Mouse (Mus musculus) B cell, adult 2 months (primary cell): ENCODE measurements around the gene Pde4a.
"Not testable (repeated sequence)": the region's sequence is repeated elsewhere in the genome, so short reads cannot be mapped to it uniquely, and the experiment has no call there.

ENCODE experiments used
- DNase-seq, 2 experiments: peaks; one replicate each; pipeline ENCODE4 v3.0.0; 2022

Pde4a gene

DNA sequence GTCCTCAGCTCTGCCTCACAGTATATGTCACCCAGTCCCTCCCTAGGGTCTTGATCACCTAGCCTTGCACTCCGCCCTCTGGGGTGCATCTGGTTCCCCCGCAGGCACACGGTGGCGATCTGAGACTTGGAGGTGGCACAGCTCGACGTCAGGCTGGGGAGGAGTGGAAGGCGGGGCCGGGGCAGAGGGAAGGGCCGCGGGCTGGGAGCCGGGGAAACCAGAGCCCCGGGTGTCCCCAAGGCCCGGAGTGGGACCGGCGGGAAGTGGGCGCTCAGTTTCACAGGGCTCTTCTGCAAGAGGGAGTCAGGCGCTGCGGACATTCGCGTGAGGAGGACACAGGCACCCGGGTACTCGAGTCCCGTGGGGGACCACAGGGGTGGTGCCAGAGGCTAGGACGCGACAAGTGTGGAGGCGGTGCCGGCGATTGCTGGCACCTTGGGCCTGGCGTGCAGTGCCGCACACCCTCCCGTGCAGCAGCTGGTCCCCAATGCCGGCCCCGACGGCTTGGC is 18.4 kb downstream of the Pde4a start:
- peak; percentile 72 for DNase-seq

DNA sequence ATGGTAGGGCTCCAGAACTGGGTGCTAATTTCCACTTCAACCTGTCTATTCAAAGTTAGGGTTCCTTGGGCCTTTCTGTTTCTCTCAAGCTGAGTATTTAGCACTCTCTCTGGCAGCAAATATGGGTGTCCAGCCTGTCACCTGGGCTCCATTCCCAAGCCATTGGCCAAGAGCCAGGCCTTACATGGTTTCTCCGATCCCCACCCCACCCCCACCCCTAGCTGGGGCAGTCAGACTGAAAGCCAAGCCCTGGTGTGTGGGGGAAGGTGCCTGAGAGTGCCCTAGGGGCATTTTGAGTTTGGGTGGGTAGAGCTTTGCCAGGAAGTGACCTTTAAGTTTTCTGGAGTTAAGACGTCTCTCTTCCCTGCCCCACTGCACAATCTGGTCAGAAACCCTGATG is 19.2 kb downstream of the Pde4a start:
- no peak for DNase-seq

DNA sequence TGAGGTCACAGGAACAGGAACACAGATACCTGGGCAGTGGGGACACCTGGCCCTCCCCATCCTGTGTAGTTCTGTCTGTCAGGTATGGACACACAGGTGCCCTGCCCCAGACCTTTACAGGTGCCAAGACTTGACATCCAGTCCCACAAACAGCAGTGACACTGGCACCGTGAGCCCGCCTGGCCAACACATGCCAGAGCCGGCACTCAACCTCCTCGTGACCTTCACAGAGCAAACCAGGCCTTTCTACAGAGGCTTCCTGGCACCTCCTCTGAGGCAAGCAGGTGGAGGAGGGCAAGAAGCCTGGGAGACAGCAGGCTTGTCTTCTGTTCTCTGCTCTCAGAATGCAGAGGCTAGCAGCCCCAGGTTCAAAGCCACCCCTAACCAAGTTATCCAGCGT is 19.9 kb downstream of the Pde4a start:
- DNase-seq, result no peak

DNA sequence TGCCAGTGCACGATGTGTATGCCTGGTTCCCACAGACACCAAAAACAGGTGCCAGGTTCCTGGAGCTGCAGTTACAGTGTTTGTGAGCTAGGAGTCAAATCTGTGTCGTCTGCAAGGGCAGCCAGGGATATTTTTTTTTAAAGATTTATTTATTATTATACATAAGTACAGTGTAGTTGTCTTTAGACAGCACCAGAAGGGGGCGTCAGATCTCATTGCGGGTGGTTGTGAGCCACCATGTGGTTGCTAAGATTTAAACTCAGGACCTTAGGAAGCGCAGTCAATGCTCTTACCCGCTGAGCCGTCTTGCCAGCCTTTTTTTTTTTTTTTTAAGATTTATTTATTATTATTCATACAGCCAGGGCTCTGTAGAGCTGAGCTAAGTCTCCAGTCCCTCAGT is 24.4 kb downstream of the Pde4a start:
- DNase-seq, result peak; percentile 70 to 74

DNA sequence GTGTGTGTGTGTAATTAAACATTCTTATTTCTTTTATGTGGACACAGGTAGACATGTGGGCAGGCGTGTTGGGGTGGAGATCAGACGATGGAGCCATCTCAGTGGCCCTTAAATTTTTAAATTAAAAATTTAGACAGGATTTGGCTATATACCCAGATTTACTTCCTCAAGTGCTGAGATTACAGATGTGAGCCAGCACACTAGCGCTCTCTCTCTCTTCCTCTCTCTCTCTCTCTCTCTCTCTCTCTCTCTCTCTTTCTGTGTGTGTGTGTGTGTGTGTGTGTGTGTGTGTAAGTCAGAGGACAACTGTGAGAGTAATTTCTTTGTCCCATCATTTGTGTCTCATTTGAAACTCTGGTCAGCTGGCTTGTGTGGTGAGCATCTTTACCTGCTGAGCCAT is 25.2 kb downstream of the Pde4a start:
- no peak for DNase-seq

DNA sequence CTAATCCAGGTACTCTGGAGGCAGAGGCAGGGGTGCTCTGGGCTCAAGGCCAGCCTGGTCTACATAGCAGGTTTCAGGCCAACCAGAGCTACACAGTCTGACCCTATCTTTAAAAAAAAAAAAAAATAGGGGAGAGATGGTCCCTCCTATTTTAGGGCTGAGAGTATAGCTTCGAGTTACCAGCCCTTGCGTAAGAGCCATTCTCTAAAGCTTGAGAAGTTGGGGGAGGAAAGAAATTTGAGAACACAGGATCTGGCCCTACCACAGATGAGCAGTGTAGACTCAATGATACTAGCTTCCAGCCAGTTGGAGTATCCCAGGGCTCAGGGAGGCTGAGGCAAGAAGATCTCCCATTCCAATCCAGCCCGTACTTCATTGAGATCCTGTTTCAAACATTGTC is 28.3 kb downstream of the Pde4a start:
- DNase-seq, result no peak

DNA sequence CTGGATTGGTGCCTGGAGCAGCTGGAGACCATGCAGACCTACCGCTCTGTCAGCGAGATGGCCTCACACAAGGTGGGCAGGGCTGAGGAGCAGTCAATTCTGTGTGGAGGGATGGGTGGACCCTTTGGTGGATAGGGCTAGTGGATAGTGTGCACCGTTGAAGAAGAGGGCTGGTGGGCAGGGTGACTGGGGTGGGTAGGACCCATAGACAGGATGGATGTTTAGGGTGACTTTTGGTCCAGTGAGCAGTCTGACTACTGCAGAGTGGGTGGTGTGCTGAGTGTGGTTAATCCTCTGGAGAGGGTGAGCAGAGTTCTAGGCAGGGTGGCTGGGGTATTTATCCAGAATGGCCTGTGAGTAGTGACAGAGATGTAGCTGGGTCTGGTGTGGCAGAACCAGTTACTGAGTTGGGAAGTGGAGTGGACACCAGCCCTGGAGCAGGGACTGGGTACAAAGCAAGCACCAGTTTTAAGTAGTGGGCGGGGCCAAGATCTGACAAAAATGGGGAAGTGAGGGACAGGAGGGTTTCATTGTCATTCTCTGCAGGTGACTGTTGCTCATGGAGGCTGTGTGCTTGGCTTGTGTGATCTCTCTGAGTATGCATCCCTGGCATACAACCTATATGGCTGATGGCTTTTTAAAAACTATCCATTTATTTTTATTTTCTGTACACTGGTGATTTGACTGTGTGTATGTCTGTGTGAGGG is 29.4 kb downstream of the Pde4a start:
- peak; percentile 81 for DNase-seq

DNA sequence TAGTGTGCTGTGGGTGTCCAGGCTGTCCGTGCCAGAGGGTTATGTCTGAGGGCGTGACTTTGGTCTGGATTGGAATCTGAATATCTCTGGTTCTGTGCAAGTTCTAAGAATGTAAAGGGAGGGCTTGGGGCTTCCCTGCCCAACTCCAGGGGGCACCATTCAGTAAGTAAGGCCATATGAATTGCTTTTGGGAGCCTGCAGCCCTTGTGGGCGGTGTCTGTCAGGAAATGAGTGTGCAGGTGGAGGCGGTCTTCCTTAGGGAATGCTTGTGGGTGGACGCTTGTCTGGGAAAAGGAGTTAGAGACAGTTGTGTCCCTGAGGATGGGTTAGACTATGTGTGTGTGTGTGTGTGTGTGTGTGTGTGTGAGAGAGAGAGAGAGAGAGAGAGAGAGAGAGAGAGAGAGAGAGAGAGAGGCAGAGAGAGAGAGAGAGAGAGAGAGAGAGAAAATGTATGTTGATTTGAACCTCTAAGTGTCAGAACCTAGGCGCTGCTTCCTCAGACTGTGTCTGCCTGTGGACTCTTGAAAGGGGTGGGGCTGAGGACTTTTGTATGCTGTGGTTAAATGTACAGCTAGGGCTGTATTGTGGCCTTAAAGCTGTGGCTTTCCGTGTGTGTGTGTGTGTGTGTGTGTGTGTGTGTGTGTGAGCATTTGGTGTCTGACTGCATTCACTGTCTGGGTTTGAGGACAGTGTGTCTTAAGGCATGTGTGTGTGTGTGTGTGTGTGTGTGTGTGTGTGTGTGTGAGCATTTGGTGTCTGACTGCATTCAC is 30.4 kb downstream of the Pde4a start:
- DNase-seq, result not testable (repeated sequence)

DNA sequence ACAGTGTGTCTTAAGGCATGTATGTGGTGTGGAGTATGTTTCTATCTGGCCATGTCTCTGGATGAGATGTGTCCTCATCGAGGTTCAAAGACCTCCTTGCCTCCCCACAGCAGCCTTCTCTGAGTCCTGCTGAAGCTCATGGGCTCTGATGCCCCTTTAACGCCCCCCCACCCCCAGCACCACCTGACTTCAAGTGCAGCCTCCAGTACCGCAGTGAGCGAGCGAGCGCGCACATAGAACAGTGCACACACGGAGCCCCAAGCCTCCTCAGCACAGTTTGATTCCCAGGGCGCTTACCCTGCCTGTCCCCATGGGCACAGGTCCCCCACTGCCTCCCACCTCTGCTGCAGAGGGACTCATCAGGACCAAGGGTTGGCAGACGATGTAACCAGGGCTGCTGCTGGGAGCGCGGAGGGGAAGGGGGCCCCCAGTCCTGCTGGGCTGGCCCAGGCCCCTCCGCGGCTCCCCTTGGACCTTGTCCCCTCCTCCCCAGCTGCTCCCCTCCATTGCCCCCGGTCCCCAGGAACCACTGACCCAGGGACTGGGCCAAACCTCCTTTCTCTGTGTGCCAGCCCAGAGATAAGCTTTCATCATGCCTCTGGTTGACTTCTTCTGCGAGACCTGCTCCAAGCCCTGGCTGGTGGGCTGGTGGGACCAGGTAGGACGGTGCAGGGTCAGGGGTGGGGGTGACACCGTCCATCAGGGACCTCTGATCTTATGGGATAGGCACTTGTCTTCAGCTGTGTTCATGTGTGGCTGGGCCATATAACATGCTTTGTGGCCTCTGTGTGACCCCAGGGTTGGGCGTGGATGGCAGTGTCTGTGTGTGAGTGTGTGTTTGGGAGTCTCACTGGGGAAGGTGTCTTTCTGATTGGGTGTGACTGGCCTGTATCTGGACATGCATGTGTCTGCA is 31.3 kb downstream of the Pde4a start:
- DNase-seq, result no peak

DNA sequence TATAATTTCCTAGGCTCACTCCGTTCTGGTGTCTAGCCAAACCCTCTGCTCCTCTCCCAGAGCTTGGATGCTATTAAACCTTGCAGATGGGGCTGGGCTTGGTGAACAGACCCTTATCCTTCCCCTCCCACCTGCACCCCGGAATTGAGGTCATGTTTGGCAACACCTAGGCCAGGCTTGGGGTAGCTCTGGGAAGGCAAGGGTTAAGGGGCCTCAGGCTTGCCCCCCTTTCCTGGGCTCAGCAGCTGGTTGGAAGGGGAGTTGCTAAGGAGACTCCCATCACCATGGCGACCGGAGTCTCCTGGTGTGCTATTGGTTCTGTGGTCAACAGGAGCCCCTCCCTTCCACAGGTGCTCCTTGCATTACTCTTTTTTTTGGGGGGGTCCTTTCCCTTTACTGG is 32.5 kb downstream of the Pde4a start:
- DNase-seq, result no peak

DNA sequence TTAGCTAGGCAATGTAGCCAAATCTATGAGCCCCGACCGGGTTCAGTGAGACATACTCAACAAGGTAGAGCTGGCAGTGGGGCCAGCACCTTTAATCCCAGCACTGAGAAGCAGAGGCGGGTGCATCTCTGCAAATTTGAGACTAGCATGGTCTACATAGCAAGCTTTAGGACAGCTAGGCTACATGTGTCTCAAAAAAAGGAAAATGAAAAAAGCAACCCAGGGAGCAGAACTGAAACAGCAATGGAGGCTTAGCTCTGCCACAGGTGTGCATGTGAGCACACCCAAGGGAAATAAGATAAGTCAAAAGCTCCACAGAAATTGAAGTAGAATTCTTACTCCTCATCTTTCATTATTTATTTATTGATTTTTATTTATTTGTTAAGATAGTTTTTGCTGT is 33.4 kb downstream of the Pde4a start:
- no peak for DNase-seq

DNA sequence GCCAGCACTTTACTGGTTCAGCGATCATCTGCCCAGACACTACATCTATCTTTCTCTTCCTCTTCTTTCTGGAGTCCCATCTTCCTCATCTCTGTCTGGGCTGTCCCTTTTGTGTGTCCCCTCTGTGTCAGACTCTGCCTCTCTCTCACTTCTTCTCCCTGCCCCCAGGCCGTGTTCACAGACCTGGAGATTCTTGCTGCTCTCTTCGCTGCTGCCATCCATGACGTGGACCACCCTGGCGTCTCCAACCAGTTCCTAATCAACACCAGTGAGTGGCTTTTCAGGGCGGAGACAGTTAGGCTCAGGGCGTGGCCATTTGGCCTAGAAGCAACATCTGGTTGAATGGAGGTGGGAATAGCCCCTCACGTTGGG is 38.6 kb downstream of the Pde4a start:
- peak; percentile 42 to 45 for DNase-seq

DNA sequence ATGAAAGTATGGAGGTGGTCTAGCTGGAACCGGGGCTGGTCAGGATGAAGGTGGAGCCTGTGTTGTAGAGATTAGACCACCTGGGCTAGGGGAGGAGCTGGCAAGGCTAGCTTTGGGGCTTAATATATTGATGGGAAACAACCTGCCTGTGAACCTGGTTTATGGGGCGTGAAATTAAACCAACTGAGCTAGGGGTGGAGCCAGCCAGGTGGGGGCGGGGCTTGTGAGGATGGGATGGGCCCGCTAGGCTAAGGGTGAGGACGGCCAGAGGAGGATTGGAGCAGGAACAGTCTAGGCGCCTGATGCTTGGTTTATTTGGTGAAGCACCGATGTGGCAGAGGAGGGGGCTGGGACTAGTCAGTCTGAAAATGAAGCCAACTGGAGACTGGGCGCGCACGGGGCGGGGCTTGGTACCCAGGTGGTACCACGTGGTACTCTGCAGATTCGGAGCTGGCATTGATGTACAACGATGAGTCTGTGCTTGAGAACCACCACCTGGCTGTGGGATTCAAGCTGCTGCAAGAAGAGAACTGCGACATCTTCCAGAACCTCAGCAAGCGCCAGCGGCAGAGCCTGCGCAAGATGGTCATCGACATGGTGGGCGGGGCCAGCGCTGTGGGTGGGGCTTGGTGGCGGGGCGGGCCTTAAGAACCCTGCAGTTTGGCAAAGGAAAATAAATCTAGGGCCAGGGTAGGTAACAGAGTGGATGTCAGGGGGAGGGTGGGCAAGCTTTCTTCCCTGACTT is 39.2 kb downstream of the Pde4a start:
- DNase-seq, result peak; percentile 67 to 69

DNA sequence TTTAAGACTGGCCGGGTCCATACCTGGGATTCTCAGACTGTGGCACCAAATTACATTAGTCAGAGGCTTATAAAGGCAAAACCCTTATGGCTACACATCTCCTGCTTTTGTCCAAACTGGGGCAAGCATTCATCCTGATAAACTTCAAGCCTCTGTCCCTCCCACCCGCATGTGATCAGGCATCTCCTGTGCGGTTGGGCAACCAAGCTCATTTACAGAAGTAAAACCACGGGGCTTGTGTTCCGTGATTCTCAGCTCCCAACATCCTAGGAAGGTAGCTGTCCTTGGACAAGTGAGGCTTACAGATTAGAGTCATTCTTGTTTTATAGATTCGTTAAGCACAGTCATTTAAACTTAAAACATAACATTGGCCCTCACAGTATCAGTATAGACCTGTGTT is 41.3 kb downstream of the Pde4a start:
- no peak for DNase-seq

DNA sequence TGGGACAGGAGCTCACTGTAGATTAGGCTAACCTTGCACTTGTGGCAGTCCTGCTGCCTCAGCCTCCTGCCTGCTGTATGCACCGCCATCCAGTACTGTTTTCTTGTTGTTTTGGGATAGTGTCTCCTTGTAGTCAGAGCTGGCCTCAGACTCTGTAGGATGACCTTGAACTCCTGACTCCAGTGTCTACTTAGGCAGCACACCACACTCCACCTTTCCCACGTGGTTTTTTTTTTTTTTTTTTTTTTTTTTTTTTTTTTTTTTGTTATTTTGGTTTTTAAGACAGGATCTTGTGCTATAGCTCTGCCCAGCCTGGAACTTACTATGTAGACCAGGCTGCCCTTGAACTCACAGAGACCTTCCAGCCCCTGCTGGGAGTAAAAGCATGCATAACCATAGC is 43.1 kb downstream of the Pde4a start:
- no peak for DNase-seq

DNA sequence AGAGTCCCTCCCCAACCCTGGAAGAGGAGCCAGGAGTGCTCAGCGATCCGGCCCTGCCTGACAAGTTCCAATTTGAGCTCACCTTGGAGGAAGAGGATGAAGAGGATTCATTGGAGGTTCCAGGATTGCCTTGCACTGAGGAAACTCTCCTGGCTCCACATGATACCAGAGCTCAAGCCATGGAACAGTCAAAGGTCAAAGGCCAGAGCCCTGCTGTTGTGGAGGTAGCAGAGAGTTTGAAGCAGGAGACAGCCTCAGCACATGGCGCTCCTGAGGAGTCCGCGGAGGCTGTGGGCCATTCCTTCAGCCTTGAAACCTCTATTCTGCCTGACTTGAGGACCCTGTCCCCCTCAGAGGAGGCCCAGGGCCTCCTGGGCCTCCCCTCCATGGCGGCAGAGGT is 45.3 kb downstream of the Pde4a start:
- DNase-seq, result no peak

DNA sequence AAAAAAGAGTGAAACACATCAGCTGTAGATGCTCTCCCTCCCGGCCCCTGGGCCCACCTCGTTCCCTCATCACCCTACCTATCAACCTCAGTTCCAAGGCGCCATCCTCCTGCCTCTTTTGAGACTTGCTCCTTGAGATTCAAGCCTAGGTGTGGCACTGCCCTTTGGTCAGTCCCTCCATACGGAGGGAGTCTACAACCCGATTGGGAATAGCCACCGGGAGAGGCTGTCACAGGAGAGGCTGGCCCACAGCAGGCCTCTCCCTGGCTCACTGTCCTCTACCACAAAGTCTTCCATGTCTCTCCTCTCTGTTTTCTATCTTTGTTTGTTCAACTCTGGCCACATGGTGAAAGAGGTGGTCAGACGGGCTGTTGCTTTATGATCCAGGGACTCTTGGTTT is 46.1 kb downstream of the Pde4a start:
- no peak for DNase-seq

DNA sequence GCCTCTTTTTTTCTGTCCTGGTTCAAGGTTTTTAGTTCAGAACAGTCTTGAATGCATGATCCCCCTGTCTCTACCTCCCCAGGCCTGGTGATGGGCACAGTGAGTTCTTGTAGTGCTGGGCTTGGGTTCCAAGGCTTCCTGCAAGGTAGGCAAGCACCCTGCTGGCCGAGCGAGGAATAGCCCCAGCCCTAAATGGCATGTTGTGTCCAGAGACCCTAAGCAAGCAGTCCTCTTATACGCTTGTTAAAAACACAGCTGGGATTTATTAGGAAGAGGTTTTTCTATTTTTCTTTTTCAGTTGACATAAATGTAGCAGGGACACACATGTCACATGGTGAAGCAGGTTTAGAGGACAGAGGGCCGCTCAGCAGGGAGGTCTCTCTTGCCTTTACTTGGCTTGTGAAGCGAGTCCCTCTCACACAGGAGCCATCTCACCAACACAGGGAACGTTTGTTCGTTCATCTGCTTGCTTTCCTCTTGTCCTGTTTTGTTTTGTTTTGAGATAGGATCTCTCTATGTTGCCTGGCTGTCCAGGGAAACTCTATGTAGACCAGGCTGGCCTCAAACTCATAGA is 48.2 kb downstream of the Pde4a start:
- DNase-seq, result peak; percentile 31 to 32

DNA sequence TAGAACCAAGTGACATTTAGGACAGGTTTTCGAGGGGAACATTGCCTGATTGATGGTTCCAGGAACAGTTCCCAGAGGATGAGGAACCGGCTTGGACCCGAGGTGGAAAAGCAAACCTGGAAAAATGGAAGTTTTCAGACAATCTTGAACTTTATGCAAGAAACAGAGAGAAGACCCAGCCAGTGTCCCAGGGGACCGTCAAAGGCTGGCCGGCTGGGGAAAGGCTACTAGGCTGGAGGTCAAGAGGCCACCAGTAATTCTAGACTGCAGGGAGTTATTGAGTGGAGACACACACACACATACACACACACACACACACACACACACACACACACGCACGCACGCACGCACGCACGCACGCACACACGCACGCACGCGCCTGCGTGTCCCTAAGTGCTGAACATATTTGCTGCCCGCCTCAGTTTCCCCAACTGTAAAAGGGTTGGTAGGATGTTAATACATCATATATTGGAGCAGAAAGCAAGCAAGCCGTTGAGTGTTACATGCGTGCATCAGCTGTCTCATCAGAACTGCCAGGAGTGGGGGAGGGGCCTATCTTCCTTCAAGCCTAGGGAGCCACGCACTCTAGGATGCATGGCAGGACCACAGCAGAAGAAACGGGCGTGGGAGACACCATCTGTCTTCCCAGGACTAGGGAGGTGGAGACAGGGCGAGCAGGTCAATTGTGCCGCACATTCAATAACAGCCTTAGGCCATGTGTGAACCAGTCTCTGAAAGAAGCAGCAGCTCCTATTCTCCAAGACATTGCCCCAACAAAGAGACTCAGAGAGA is 50.7 kb downstream of the Pde4a start:
- no peak for DNase-seq

DNA sequence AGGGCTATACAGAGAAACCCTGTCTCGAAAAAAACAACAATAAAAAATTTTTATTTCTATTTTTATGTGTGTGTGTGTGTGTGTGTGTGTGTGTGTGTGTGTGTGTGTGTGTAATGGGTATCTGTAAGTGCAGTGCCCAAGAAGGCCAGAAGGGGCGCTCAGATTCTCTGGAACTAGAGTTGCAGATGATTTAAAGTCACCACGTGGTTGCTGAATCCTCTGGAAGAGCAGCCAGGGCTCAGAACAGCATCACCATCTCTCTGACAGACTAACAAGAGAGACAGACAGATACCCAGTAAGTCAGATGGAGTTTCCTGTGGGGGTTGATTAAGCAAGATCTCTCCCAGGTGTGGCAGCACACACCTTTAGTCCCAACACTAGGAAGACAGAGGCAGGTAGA is 54.3 kb downstream of the Pde4a start:
- peak; percentile 53 to 56 for DNase-seq
